Mouse (Mus musculus) E14TG2a.4 (cell line): ENCODE data around the gene Gm4027.
"Not testable (repeated sequence)": the region's sequence is repeated elsewhere in the genome, so short reads cannot be mapped to it uniquely, and the experiment has no call there.

Source experiments
- H3K27me3 ChIP-seq: 2 replicates; pipeline ENCODE4 v1.6.1; 2014; ENCODE audit warnings: low read length, control low read depth; ENCODE audit not compliant: insufficient read depth
- H3K36me3 ChIP-seq: 2 replicates; pipeline ENCODE4 v1.6.1; 2014; ENCODE audit warnings: low read length, control low read depth; ENCODE audit not compliant: insufficient read depth
- H3K4me1 ChIP-seq: replicated peaks from 2 replicates; pipeline ENCODE4 v1.6.1; 2014; ENCODE audit warnings: low read depth, low read length, control low read depth
- H3K4me3 ChIP-seq: replicated peaks from 2 replicates; pipeline ENCODE4 v1.5.1; 2014; ENCODE audit warnings: mild to moderate bottlenecking, low read length
- H3K9me3 ChIP-seq: 2 replicates; pipeline ENCODE4 v1.6.1; 2014; ENCODE audit warnings: low read length, control low read depth

Gene Gm4027

GRCm38 (mm10) chr12:87618569-87618968, at the start of gene Gm4027:
Gene Gm4027 (plus strand): TSS chr12:87618869.
- not testable (repeated sequence) for H3K36me3 ChIP-seq, H3K4me3 ChIP-seq, H3K27me3 ChIP-seq, H3K9me3 ChIP-seq, H3K4me1 ChIP-seq

- not testable (repeated sequence) for H3K27me3 ChIP-seq, H3K9me3 ChIP-seq
Measured at GRCm38 (mm10) chr12:87601388-87601787, 17.3 kb upstream of the Gm4027 start.

GRCm38 (mm10) chr12:87602388-87602787, 16.3 kb upstream of the Gm4027 start, which contains the start of gene Oog1:
Gene Oog1 (plus strand): TSS chr12:87602688.
- not testable (repeated sequence) for H3K27me3 ChIP-seq, H3K4me1 ChIP-seq, H3K36me3 ChIP-seq, H3K4me3 ChIP-seq, H3K9me3 ChIP-seq

More at GRCm38 (mm10) chr12:87601388-87601787, 17.3 kb upstream of the Gm4027 start:
- H3K4me1 ChIP-seq, H3K36me3 ChIP-seq, H3K4me3 ChIP-seq: not testable (repeated sequence)

- H3K36me3 ChIP-seq, H3K4me1 ChIP-seq, H3K4me3 ChIP-seq, H3K9me3 ChIP-seq, H3K27me3 ChIP-seq: not testable (repeated sequence)
Measured at GRCm38 (mm10) chr12:87644520-87644919, 25.9 kb downstream of the Gm4027 start, which contains the start of gene Gm16381. Gene Gm16381 (minus strand): TSS chr12:87644620.

- H3K36me3 ChIP-seq, H3K4me1 ChIP-seq, H3K4me3 ChIP-seq, H3K9me3 ChIP-seq, H3K27me3 ChIP-seq: not testable (repeated sequence)
Measured at GRCm38 (mm10) chr12:87652916-87653703, 34.4 kb downstream of the Gm4027 start.
